Mouse (Mus musculus) heart, embryonic 13.5 days (tissue): ENCODE data around the gene Olfr1441. TPM values are rescaled to one million over a fixed set of nuclear protein-coding genes. Genes with fewer than 3 reads are reported as not detected.

ENCODE experiments used
- ATAC-seq: fragments of 200-750 bp; cut with Nextera tagmentation; 2 replicates; pipeline ENCODE4 v1.8.0; 2017; ENCODE audit warnings: moderate TSS enrichment; ENCODE audit not compliant: insufficient number of reproducible peaks, low FRiP score, low TSS enrichment; ENCODE audit errors: extremely low read depth
- H3K27ac ChIP-seq: fragments of 300-500 bp; sonication (generic); replicated peaks from 2 replicates; pipeline ENCODE4 v1.5.1; 2015; ENCODE audit warnings: moderate library complexity, mild to moderate bottlenecking, inconsistent platforms
- H3K27me3 ChIP-seq: fragments of 300-500 bp; sonication (generic); replicated peaks from 2 replicates; pipeline ENCODE4 v1.6.1; 2015; ENCODE audit warnings: mild to moderate bottlenecking, inconsistent platforms
- H3K36me3 ChIP-seq: fragments of 300-500 bp; sonication (generic); 2 replicates; pipeline ENCODE4 v1.6.1; 2015; ENCODE audit warnings: mild to moderate bottlenecking, inconsistent platforms
- H3K4me1 ChIP-seq: fragments of 300-500 bp; sonication (generic); 2 replicates; pipeline ENCODE4 v1.6.1; 2015; ENCODE audit warnings: inconsistent platforms
- H3K4me2 ChIP-seq: fragments of 300-500 bp; sonication (generic); 2 replicates; pipeline ENCODE4 v1.6.1; 2015; ENCODE audit warnings: inconsistent platforms, mild to moderate bottlenecking, moderate library complexity
- H3K4me3 ChIP-seq: fragments of 300-500 bp; sonication (generic); 2 replicates; pipeline ENCODE4 v1.5.1; 2015; ENCODE audit warnings: moderate library complexity, mild to moderate bottlenecking, inconsistent platforms
- H3K9ac ChIP-seq: fragments of 300-500 bp; sonication (generic); 2 replicates; pipeline ENCODE4 v1.6.1; 2015; ENCODE audit warnings: inconsistent platforms, mild to moderate bottlenecking, moderate library complexity
- H3K9me3 ChIP-seq: fragments of 300-500 bp; sonication (generic); 2 replicates; pipeline ENCODE4 v1.6.1; 2016; ENCODE audit warnings: inconsistent platforms
- WGBS: fragments of 180-500 bp; shearing (Covaris S2); methylation state at CpG from one replicate; pipeline ENCODE4 v1.1.7; 2015; ENCODE audit warnings: mixed read lengths; 5-methylcytosine and 5-hydroxymethylcytosine counted together
- polyA plus RNA-seq: library from polyadenylated mRNA; unstranded; fragments of >200 nt; fragmentation: Nextera tagmentation; extraction: Ambion mirVana; gene quantifications from 2 replicates; pipeline ENCODE4 v1.2.1, GENCODE M21; 2015

The Olfr1441 gene
- polyA plus RNA-seq = not detected in 2 replicates

GRCm38 (mm10) chr19:12417361-12417760, at the start of gene Olfr1441:
Olfr1441 (plus strand) TSS chr19:12417433.
- H3K4me2 ChIP-seq = no peak within 1 kb of the TSS
- no peaks in the 10 kb centered on the region for H3K27me3 ChIP-seq
- ATAC-seq = no peak
- H3K4me3 ChIP-seq = no peak within 1 kb of the TSS
- no peak within 1 kb of the TSS for H3K27ac ChIP-seq
- no peaks in the 10 kb centered on the region for H3K9me3 ChIP-seq
- no peaks in the 10 kb centered on the region for H3K4me1 ChIP-seq
- H3K9ac ChIP-seq = no peak within 1 kb of the TSS
- H3K36me3 ChIP-seq = no peaks in the 10 kb centered on the region

GRCm38 (mm10) chr19:12373004-12373403, 44.2 kb upstream of the Olfr1441 start:
- ATAC-seq = no peak
- Histone ChIP-seq H3K36me3 (no peaks in the 10 kb centered on the region), H3K27me3 (no peaks in the 10 kb centered on the region), H3K27ac (no peak overlapping the region), H3K9ac (no peak overlapping the region), H3K4me1 (no peaks in the 10 kb centered on the region), H3K4me2 (no peak overlapping the region), H3K4me3 (no peak overlapping the region), H3K9me3 (no peaks in the 10 kb centered on the region)
- 70% methylated on average over 3 of the region's 3 CpGs for WGBS

- 59% methylated on average over 2 of the region's 2 CpGs for whole genome bisulfite sequencing
- no peak overlapping the region for H3K4me3 ChIP-seq
- H3K27me3 ChIP-seq = no peaks in the 10 kb centered on the region
- no peak overlapping the region for H3K4me2 ChIP-seq
- no peak overlapping the region for H3K9ac ChIP-seq
- no peaks in the 10 kb centered on the region for H3K36me3 ChIP-seq
- no peak overlapping the region for H3K27ac ChIP-seq
- H3K9me3 ChIP-seq = no peaks in the 10 kb centered on the region
- no peak for ATAC-seq
- H3K4me1 ChIP-seq = no peaks in the 10 kb centered on the region
Measured at GRCm38 (mm10) chr19:12374465-12375025, 42.7 kb upstream of the Olfr1441 start.

GRCm38 (mm10) chr19:12386979-12387378, 30.3 kb upstream of the Olfr1441 start, which contains the start of gene Olfr1440:
Olfr1440 (plus strand) TSS chr19:12387279.
- ATAC-seq = no peak
- WGBS = 73% methylated on average over 2 of the region's 2 CpGs
- Histone ChIP-seq H3K36me3 (no peaks in the 10 kb centered on the region), H3K4me1 (no peaks in the 10 kb centered on the region), H3K9ac (no peak within 1 kb of the TSS), H3K27ac (no peak within 1 kb of the TSS), H3K9me3 (no peaks in the 10 kb centered on the region), H3K27me3 (no peaks in the 10 kb centered on the region), H3K4me3 (no peak within 1 kb of the TSS), H3K4me2 (no peak within 1 kb of the TSS)

- no peak for ATAC-seq
- Histone ChIP-seq H3K27ac (no peak overlapping the region), H3K9me3 (no peaks in the 10 kb centered on the region), H3K4me3 (no peak overlapping the region), H3K9ac (no peak overlapping the region), H3K27me3 (no peaks in the 10 kb centered on the region), H3K4me2 (no peak overlapping the region), H3K4me1 (no peaks in the 10 kb centered on the region), H3K36me3 (no peaks in the 10 kb centered on the region)
Measured at GRCm38 (mm10) chr19:12413737-12414136, 3.5 kb upstream of the Olfr1441 start.

GRCm38 (mm10) chr19:12418312-12418711, 1.1 kb downstream of the Olfr1441 start:
- no peak for ATAC-seq
- 58% methylated on average over 3 of the region's 3 CpGs for WGBS

GRCm38 (mm10) chr19:12420555-12420954, 3.3 kb downstream of the Olfr1441 start:
- Histone ChIP-seq H3K4me3 (no peak overlapping the region), H3K4me1 (no peaks in the 10 kb centered on the region), H3K9ac (no peak overlapping the region), H3K27ac (no peak overlapping the region), H3K9me3 (no peaks in the 10 kb centered on the region), H3K36me3 (no peaks in the 10 kb centered on the region), H3K27me3 (no peaks in the 10 kb centered on the region), H3K4me2 (no peak overlapping the region)
- 69% methylated on average over 6 of the region's 6 CpGs for WGBS
- no peak for ATAC-seq

More at GRCm38 (mm10) chr19:12418312-12418711, 1.1 kb downstream of the Olfr1441 start:
- H3K27me3 ChIP-seq = no peaks in the 10 kb centered on the region
- H3K27ac ChIP-seq = no peak overlapping the region
- no peak overlapping the region for H3K9ac ChIP-seq
- no peaks in the 10 kb centered on the region for H3K4me1 ChIP-seq
- H3K9me3 ChIP-seq = no peaks in the 10 kb centered on the region
- H3K4me2 ChIP-seq = no peak overlapping the region
- H3K36me3 ChIP-seq = no peaks in the 10 kb centered on the region
- no peak overlapping the region for H3K4me3 ChIP-seq

- Histone ChIP-seq H3K9ac (no peak overlapping the region), H3K27ac (no peak overlapping the region), H3K4me1 (no peaks in the 10 kb centered on the region), H3K4me3 (no peak overlapping the region), H3K4me2 (no peak overlapping the region), H3K36me3 (no peaks in the 10 kb centered on the region), H3K27me3 (no peaks in the 10 kb centered on the region), H3K9me3 (no peaks in the 10 kb centered on the region)
- 68% methylated on average over 1 of the region's 1 CpGs for WGBS
- no peak for ATAC-seq
Measured at GRCm38 (mm10) chr19:12421680-12422079, 4.4 kb downstream of the Olfr1441 start.

- no peaks in the 10 kb centered on the region for H3K4me1 ChIP-seq
- WGBS = 79% methylated on average over 5 of the region's 5 CpGs
- H3K27ac ChIP-seq = no peak overlapping the region
- ATAC-seq = no peak
- H3K9me3 ChIP-seq = no peaks in the 10 kb centered on the region
- no peak overlapping the region for H3K4me3 ChIP-seq
- H3K36me3 ChIP-seq = no peaks in the 10 kb centered on the region
- H3K4me2 ChIP-seq = no peak overlapping the region
- no peak overlapping the region for H3K9ac ChIP-seq
- no peaks in the 10 kb centered on the region for H3K27me3 ChIP-seq
Measured at GRCm38 (mm10) chr19:12427101-12427500, 9.9 kb downstream of the Olfr1441 start.

GRCm38 (mm10) chr19:12427605-12428004, 10.4 kb downstream of the Olfr1441 start, which contains the start of gene Pfpl:
Pfpl (plus strand) TSS chr19:12427905.
- no peak within 1 kb of the TSS for H3K9ac ChIP-seq
- H3K27me3 ChIP-seq = no peaks in the 10 kb centered on the region
- H3K27ac ChIP-seq = no peak within 1 kb of the TSS
- H3K4me1 ChIP-seq = no peaks in the 10 kb centered on the region
- 80% methylated on average over 6 of the region's 6 CpGs for WGBS
- no peaks in the 10 kb centered on the region for H3K36me3 ChIP-seq
- ATAC-seq = no peak
- H3K4me2 ChIP-seq = no peak within 1 kb of the TSS
- no peaks in the 10 kb centered on the region for H3K9me3 ChIP-seq
- H3K4me3 ChIP-seq = no peak within 1 kb of the TSS

- Histone ChIP-seq H3K4me2 (no peak overlapping the region), H3K27ac (no peak overlapping the region), H3K4me1 (no peaks in the 10 kb centered on the region), H3K27me3 (no peaks in the 10 kb centered on the region), H3K4me3 (no peak overlapping the region), H3K9me3 (no peaks in the 10 kb centered on the region), H3K9ac (no peak overlapping the region), H3K36me3 (no peaks in the 10 kb centered on the region)
- ATAC-seq = no peak
- 6% methylated on average over 2 of the region's 2 CpGs for WGBS
Measured at GRCm38 (mm10) chr19:12433033-12433432, 15.8 kb downstream of the Olfr1441 start.

GRCm38 (mm10) chr19:12435011-12435416, 17.8 kb downstream of the Olfr1441 start:
- Histone ChIP-seq H3K4me2 (no peak overlapping the region), H3K4me3 (no peak overlapping the region), H3K27ac (no peak overlapping the region), H3K9ac (no peak overlapping the region), H3K36me3 (no peaks in the 10 kb centered on the region), H3K27me3 (no peaks in the 10 kb centered on the region), H3K4me1 (no peaks in the 10 kb centered on the region), H3K9me3 (no peaks in the 10 kb centered on the region)
- WGBS = 66% methylated on average over 4 of the region's 4 CpGs
- ATAC-seq = no peak
